Mouse (Mus musculus) brain, embryonic 18.5 days (tissue): ENCODE measurements at regions not wholly inside any gene's neighbourhood (a gene's known extent, or its start where the extent isn't known, plus 50 kb on each side); places are given as distances from the start of the nearest gene placed in this dataset.

Source experiments
- DNase-seq: peaks from one replicate; pipeline ENCODE4 v3.0.0-alpha.2; 2012; ENCODE audit warnings: low read depth, low spot score

- DNase-seq: no peak
Measured at GRCm38 (mm10) chr10:8667244-8667643, 148.6 kb upstream of the Ust start.

- no peak for DNase-seq
Measured at GRCm38 (mm10) chr10:8658934-8659294, 140.3 kb upstream of the Ust start.

GRCm38 (mm10) chr10:8658024-8658933, 139.7 kb upstream of the Ust start:
- DNase-seq: no peak

- no peak for DNase-seq
Measured at GRCm38 (mm10) chr10:8657176-8658023, 138.8 kb upstream of the Ust start.

GRCm38 (mm10) chr10:8653651-8654050, 135.0 kb upstream of the Ust start:
- no peak for DNase-seq

GRCm38 (mm10) chr10:8642266-8642665, 123.6 kb upstream of the Ust start:
- DNase-seq: no peak

- peak; percentile 28 for DNase-seq
Measured at GRCm38 (mm10) chr10:8624229-8624911, 105.7 kb upstream of the Ust start.

- no peak for DNase-seq
Measured at GRCm38 (mm10) chr10:8618676-8619075, 100.1 kb upstream of the Ust start.

GRCm38 (mm10) chr10:8615452-8616025, 96.9 kb upstream of the Ust start:
- DNase-seq: no peak

GRCm38 (mm10) chr10:8589871-8590533, 71.4 kb upstream of the Ust start:
- no peak for DNase-seq

- no peak for DNase-seq
Measured at GRCm38 (mm10) chr10:8589106-8589505, 70.5 kb upstream of the Ust start.

- no peak for DNase-seq
Measured at GRCm38 (mm10) chr10:8584389-8584908, 65.8 kb upstream of the Ust start.

GRCm38 (mm10) chr10:8583552-8584388, 65.1 kb upstream of the Ust start:
- no peak for DNase-seq

- DNase-seq: no peak
Measured at GRCm38 (mm10) chr10:8580298-8580697, 61.7 kb upstream of the Ust start.

- peak; percentile 58 for DNase-seq
Measured at GRCm38 (mm10) chr10:8577642-8578356, 59.2 kb upstream of the Ust start.
